Mouse (Mus musculus) spleen, postnatal 14 days (tissue): ENCODE results near the gene Ripk4.

Source experiments
- DNase-seq, 2 experiments: peaks; one replicate each; pipeline ENCODE4 v3.0.0; 2021 to 2022; ENCODE audit warnings: low spot score in 2 of 2

Ripk4 gene

GRCm38 (mm10) chr16:97763061-97763989, at the start of gene Ripk4:
Gene Ripk4, minus strand, starts transcription at chr16:97763787.
- DNase-seq: no peak

GRCm38 (mm10) chr16:97808881-97809280, 45.3 kb upstream of the Ripk4 start:
- no peak for DNase-seq

DNA sequence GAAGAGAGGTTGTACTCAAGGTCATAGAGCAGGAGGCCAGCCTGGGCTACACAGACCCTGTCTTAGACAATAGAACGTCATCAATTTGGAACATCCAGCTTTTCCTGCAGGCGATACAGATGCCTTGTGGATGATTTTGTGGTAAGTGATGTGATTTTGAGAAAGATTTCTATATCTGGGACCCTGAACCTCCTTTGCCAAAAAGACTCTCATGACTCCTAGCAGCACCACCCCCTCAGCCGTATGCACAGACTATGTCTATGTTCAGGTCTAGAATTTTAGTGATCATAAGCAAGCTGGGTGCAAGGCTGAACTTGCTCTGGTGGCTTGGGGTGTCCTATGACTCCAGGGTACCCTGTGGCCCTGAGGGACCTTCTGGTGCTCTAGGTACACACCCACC, 42.1 kb upstream of the Ripk4 start:
- no peak for DNase-seq

GRCm38 (mm10) chr16:97804680-97805547, 41.3 kb upstream of the Ripk4 start:
- peak; percentile 34 to 59 for DNase-seq

DNA sequence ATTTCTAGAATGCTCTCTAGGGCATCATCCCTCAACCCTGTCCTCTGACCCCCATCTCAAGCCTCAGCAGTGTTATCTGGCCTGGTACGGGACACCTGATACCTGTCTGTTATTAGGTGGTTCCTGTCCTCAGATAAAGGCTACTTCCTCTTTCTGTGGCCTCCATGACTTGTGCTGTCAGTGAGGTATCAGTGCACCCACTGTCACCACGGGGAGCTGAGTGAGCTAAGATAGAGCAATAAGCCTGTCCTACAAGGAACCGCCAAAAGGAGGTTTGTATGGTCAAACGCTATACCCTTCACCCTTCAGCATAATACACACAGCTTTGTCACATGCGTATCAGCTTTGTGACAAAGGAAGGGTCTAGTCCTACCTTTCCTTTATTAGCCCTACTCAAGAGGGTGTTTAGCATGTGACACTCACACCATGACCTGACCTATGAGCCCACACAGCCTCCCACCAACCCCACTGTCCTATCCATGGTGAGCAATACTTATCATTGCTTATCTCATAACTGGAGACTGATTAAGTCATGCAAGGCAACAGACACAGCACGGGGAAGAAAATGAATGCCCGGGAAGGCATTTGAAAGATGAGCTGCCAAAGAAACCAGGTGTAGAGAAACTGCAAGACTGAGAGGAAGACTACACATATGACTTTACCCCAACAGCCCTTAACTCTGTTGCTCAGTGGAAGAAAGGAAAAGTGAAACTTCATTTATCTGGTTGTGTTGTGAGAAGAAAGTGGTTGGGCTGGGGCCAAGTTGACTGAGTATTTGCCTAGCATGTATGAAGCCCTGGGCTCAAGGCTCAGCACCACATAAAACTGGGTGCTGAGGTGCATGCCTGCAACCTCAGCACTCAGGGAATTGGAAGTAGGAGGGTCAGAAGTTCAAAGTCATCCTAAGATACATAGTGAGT, 34.6 kb upstream of the Ripk4 start:
- DNase-seq: no peak

- no peak for DNase-seq
Observed at GRCm38 (mm10) chr16:97797212-97797611, 33.6 kb upstream of the Ripk4 start.

DNA sequence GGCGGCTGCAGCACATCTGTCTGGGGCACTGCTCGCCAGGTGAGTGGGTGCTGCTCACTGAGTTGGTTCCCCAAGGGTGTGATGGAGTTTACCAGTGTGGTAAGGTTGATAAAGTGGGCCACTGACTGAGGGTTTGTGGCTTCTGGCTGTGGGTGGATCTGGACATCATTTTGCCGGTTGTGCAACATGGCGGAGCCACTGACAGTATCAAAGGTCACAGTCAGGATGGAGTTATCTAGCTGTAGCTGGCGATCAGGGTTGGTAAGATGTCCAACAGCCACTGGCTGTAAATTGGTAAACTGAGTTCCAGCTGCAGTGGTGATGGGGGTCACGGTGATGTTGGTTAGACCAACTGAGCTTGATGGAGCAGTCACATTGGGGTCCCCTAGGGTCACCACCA, 30.7 kb upstream of the Ripk4 start:
- DNase-seq: no peak

GRCm38 (mm10) chr16:97783057-97783456, 19.5 kb upstream of the Ripk4 start:
- DNase-seq: no peak

DNA sequence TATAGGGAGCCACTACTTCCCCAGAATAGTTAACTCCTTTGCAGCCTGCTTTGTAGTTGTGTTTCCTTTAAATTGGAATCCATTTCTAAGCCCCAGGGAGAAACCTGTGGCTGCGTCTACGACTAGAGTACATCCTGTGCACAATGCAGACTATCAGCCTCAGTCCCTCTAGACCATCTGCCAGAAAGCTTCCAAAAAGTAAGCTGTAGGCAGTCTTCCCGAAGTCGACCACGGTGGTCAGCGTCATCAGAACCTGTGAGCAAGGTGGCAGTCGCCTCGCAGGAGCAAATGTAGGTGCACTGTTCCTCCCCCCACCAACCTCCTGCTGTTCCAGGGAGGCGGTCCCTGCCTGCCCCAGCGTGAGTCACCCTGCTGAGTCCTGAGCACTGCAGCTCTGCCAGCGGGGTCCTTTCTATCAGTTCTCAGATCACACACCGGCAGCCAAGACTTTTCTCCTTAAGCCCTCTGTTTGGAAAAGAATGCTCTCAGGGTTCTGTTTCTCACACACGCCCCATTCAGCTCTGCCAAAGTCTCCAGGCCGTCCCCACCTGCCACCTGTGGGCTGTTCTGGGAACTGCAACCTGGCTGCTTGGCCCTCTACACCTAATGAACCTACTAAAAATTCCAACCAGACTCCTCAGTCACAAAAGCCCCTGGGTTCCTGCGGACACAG, 14.9 kb upstream of the Ripk4 start:
- DNase-seq: peak; percentile 17 to 52

- DNase-seq: no peak
Observed at GRCm38 (mm10) chr16:97766501-97766900, 2.9 kb upstream of the Ripk4 start.

DNA sequence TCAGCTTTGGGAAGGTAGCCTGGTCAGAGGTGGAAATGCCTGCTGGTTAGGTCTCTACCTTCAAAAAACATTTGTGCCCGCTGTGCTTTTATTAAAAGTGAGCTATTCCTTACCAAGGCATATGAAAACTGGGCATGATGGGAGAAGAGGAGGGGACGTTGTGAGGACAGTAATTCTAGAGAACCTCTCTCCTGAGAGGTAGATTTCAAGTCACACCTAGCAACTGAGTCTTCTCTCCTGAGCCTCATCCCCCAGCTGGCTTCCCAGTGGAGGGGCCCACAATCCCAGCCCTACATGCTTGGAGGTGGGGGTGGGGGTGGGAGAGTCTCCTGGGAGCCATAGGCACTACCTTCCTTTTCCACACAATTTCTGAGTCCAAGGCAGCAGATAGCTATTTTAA, 1.0 kb upstream of the Ripk4 start:
- no peak for DNase-seq

- no peak for DNase-seq
Observed at GRCm38 (mm10) chr16:97763990-97764340, 378 bp upstream of the Ripk4 start.

GRCm38 (mm10) chr16:97761782-97762181, 1.8 kb downstream of the Ripk4 start:
- DNase-seq: no peak

DNA sequence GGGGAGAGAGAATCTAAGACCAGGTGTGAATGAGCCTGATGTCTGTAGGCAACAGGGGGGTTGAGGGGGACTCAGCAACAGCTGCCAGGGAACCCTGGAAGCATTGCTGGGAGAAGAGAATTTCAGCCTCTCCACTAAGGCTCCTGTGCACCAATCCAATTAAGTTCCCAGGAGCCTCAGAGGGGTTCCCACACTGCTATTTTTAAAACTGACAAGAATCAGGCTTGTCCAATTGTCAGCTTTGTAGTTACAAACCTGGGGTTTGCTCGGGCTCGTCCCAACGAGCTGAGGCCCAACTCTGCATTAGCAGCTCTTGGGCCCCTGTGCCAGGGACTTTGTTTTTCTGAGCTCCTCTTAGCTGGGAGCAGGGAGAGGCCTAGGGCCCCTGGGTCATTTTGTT, 3.9 kb downstream of the Ripk4 start:
- no peak for DNase-seq

GRCm38 (mm10) chr16:97758288-97758687, 5.3 kb downstream of the Ripk4 start:
- no peak for DNase-seq

DNA sequence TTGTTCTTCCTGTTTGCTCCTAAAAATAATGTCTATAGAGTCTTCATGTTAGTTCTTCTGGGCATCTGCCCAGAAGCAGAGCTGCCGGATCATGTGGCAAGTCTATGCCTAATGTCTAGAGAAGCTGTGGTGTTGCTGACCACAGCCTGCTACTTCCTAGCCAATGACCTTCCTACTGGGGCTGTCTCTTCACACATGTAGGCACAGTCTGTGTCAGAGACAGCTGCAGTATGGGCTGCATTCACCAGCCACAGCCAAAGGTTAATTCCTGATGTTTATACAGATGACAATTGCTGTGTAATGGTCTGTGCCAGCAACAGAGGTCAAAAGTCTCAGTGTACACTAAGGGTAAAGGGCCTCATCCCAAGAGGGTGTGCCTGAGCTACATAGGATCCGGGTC, 7.1 kb downstream of the Ripk4 start:
- no peak for DNase-seq

DNA sequence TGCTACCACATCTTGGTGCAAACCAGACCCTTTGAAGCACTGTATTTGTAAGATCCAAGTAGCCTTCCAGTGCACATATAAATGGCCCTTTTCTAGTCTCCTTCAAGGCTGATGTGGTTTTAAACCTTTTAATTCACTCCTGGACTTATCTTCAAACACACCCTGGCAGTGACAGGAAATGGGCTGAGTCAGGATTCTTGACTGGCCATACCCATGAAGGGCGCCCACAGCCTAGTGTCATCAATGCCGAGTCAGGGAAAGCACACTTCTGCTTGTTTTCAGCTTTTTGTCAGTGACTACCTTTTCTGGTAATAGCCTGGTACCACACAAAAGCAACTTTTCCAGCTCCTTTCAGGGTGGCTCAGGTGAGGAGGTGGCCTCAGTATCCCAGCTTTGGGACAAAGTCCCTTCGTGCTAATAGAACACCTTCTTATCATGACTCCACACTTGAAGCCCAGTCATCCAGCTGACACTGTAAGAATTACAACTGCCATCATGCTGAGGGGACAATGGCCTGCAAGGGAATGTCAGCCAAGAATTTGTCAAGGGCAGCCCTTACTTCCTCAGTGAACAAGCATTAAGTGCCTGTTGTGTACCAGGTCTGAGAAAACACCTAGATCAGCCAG, 11.2 kb downstream of the Ripk4 start:
- DNase-seq: no peak

DNA sequence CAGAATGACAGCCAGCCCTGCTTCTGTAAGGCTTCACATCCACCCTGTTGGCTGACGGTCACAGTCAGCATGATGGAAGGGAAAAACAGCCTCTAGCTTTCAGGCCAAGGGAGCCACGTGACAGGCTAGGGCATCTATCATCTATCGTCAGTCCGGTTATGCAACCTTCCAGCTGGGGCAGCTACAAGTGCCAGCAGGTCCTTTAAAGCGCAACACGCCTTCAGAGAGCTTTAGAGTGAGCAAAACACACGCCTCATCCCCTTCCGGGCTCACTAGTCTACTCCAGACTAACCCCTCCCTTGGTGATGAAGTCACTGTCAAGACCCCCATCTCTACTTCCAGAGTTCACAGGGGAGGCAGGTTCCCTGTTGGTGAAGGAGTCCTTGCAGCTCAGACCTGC, 11.7 kb downstream of the Ripk4 start:
- no peak for DNase-seq

GRCm38 (mm10) chr16:97748421-97748820, 15.2 kb downstream of the Ripk4 start:
- DNase-seq: no peak

GRCm38 (mm10) chr16:97738030-97738429, 25.6 kb downstream of the Ripk4 start:
- DNase-seq: no peak

DNA sequence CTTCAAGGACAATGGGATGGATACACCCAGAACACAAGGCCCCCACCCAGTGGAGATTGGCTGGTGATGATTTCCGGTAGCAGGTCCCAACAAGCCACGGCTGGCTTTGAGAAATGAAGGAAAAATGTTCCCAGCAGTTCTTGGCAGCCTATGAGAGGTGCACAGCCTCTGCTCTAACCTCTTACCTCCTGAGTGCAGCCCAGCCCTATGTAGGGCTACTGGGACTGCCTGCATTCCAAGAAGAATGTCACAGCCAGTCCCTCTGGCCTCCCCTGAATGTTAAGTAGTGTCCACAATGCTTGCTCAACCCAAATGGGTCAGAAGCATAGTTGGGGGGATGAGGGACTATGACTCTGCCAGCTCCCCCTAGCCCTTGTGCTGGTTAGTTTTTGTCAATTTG, 27.0 kb downstream of the Ripk4 start:
- no peak for DNase-seq
